Mouse (Mus musculus) liver, postnatal 0 days (tissue): Measurements from ENCODE around the gene Fam20c.

Experiments used
- CTCF ChIP-seq: sonication (generic); IDR thresholded peaks from 2 replicates; pipeline ENCODE4 v1.5.1; 2016; ENCODE audit warnings: antibody characterized with exemption, low read depth
- EP300 ChIP-seq: IDR thresholded peaks from 2 replicates; pipeline ENCODE4 v1.6.1; 2016; ENCODE audit warnings: antibody characterized with exemption, low read depth, mild to moderate bottlenecking

DNA sequence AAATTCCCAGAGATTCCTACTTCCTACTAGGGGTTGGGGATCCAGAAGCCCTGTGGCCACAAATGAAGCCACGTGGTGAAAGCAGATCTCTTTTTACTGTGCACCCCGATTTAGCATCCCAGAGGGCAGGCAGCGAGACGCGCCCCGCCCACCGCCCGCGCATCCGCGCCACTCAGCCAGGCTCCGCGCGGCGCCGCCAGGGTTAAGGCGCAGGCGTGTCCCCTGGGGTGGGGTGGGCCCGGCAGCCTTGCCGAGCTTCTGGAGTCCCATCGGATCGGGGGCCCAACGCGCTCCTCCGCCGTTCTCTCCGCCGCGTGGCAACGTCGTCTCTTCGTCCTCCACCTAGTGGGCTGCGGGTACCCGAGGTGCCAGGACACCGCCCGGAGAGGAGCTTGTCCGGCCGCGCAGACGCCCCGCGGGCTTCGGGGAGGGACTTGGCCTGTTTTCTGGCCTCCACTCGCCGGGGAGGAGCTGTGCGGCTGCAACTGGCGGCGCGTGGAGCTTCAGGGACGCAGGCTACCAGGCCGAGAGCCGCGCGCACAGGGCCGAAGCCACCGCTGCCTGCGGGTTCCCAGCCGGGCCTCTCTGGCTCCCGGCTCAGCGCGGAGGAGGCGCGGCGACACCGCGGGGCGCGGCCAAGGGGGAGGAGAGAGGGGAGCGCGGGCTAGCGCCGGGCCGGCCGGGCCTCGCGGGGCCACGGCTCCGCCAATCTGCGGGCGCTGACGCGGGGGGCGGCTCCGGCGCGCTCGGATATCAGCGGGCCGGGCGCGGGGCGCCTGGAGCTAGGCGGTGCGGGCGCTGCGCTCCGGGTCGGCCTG is at the start of gene Fam20c:
- TF ChIP-seq EP300 (no peak), CTCF (no peak)
